Comparison of ENCODE assay signal across 13 mouse cellular contexts in the genomic region with DNA sequence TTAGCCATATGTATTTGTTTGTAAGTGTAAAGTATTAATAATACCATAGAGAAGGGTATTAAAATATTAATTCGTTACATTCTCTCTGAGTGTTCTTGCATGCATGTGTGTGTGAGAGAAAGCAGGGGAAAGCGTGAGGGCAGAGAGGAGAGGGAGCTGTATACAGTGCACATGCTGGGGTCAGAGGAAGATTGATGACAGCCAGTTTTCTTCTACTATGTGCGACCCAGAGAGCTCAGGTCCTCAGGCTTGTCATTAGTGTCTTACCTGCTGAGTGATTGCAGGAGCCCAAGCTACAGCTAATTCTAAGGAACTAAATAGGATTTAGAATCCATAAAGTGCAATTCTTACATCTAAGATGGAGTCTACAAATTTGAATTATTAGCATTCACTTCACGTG.
"Had no signal": no experiment of that assay in that cellular context is flagged by ENCODE, and none has a peak within 500 bp of the region (broad histone marks: within the 10 kb centered on the region; RNA-seq: fewer than 3 reads in every experiment).

No protein-coding gene starts in this region.

- DNase-seq: kidney, adult 8-10 months; kidney, postnatal 10 days; kidney, postnatal 36 days; layer of hippocampus, postnatal 36 days; liver, embryonic 13.5 days; lung, embryonic 14.5 days; thymus, adult 18-20 months; thymus, postnatal 36 days had no signal

- H3K9me3 ChIP-seq: kidney, embryonic 15.5 days; liver, embryonic 13.5 days had no signal

- H3K4me1 ChIP-seq: kidney, embryonic 15.5 days; liver, embryonic 13.5 days; neural tube, embryonic 13.5 days had no signal

- H3K27me3 ChIP-seq: kidney, embryonic 15.5 days; liver, embryonic 13.5 days; neural tube, embryonic 13.5 days had no signal

- H3K4me2 ChIP-seq: kidney, embryonic 15.5 days; liver, embryonic 13.5 days; lung, embryonic 14.5 days; neural tube, embryonic 13.5 days had no signal

- ATAC-seq: lung, postnatal 0 days had no signal

- H3K9ac ChIP-seq: kidney, embryonic 15.5 days; liver, embryonic 13.5 days; lung, embryonic 14.5 days; neural tube, embryonic 13.5 days had no signal

- H3K27ac ChIP-seq: kidney, embryonic 15.5 days; left cerebral cortex, adult 2 months; liver, embryonic 13.5 days; macrophage; neural tube, embryonic 13.5 days had no signal

- H3K36me3 ChIP-seq: kidney, embryonic 15.5 days; liver, embryonic 13.5 days; neural tube, embryonic 13.5 days had no signal

- H3K4me3 ChIP-seq: kidney, embryonic 15.5 days; liver, embryonic 13.5 days; neural tube, embryonic 13.5 days had no signal
